Mouse (Mus musculus) liver, embryonic 11.5 days (tissue): ENCODE data around the gene Ankrd39. TPM values are rescaled to one million over a fixed set of nuclear protein-coding genes. Genes with fewer than 3 reads are reported as not detected.

Source experiments
- ATAC-seq: fragments of 200-750 bp; cut with Nextera tagmentation; replicated peaks from 2 replicates; pipeline ENCODE4 v1.8.0; 2017; ENCODE audit warnings: moderate number of reproducible peaks, mild to moderate bottlenecking, moderate TSS enrichment, moderate library complexity; ENCODE audit not compliant: low FRiP score
- DNase-seq: peaks from one replicate; pipeline ENCODE4 v3.0.0-alpha.2; 2017; ENCODE audit warnings: low spot score
- H3K27ac ChIP-seq: fragments of 300-500 bp; sonication (generic); 2 replicates; pipeline ENCODE4 v1.5.1; 2014; ENCODE audit warnings: mild to moderate bottlenecking, low read depth, low read length, control low read depth
- H3K27me3 ChIP-seq: fragments of 300-500 bp; sonication (generic); replicated peaks from 2 replicates; pipeline ENCODE4 v1.6.1; 2014; ENCODE audit warnings: low read length, mixed read lengths; ENCODE audit not compliant: control insufficient read depth, insufficient read depth
- H3K36me3 ChIP-seq: fragments of 300-500 bp; sonication (generic); 2 replicates; pipeline ENCODE4 v1.6.1; 2014; ENCODE audit warnings: mild to moderate bottlenecking, low read length, moderate library complexity, mixed read lengths; ENCODE audit not compliant: control insufficient read depth, insufficient read depth
- H3K4me1 ChIP-seq: fragments of 300-500 bp; sonication (generic); replicated peaks from 2 replicates; pipeline ENCODE4 v1.6.1; 2014; ENCODE audit warnings: low read length, mixed read lengths; ENCODE audit not compliant: control insufficient read depth, insufficient read depth
- H3K4me2 ChIP-seq: fragments of 300-500 bp; sonication (generic); 2 replicates; pipeline ENCODE4 v1.6.1; 2014; ENCODE audit warnings: mild to moderate bottlenecking, control low read depth, moderate library complexity
- H3K4me3 ChIP-seq: fragments of 300-500 bp; sonication (generic); 2 replicates; pipeline ENCODE4 v1.5.1; 2014; ENCODE audit warnings: low read depth, low read length, control low read depth
- H3K9ac ChIP-seq: fragments of 300-500 bp; sonication (generic); 2 replicates; pipeline ENCODE4 v1.6.1; 2014; ENCODE audit warnings: low read depth, low read length, control low read depth
- H3K9me3 ChIP-seq: fragments of 300-500 bp; sonication (generic); 2 replicates; pipeline ENCODE4 v1.6.1; 2016; ENCODE audit warnings: low read length, inconsistent platforms, mixed read lengths; ENCODE audit not compliant: control insufficient read depth
- WGBS: fragments of 180-500 bp; shearing (Covaris S2); extraction: QIAGEN DNeasy Blood & Tissue Kit; methylation state at CpG from one replicate; pipeline ENCODE4 v1.1.7; 2014; 5-methylcytosine and 5-hydroxymethylcytosine counted together
- polyA plus RNA-seq: library from polyadenylated mRNA; unstranded; fragments of >200 nt; fragmentation: Nextera tagmentation; extraction: Ambion mirVana; gene quantifications from 2 replicates; pipeline ENCODE4 v1.2.1, GENCODE M21; 2014

Ankrd39 gene
- polyA plus RNA-seq, 1 experiment from 2014 or later, result 22.1 TPM

DNA sequence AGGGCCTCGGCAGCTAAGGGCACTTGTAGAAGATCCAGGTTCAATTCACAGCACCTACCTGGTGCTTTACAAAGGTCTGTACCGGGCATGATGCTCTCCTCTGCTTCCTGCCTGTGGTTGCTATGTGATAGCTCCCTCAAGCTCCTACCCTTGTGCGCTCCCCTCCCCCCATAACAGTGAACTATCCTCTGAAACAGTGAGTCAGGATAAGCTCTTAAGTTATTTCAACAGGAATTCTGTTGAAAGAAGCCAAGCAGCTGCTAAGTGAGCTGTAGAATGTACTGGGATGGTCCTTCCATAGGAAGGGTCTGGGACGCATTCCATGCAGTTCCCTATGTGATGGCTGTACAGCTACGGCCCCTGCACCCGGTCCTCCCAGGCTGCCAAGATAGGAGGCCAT is 13.7 kb downstream of the Ankrd39 start:
- no peak overlapping the region for H3K4me3 ChIP-seq
- no peaks in the 10 kb centered on the region for H3K4me1 ChIP-seq
- H3K9ac ChIP-seq, result no peak overlapping the region
- DNase-seq, result no peak
- no peak overlapping the region for H3K4me2 ChIP-seq
- WGBS, result 81% methylated on average over 6 of the region's 6 CpGs
- H3K27me3 ChIP-seq, result no peaks in the 10 kb centered on the region
- no peaks in the 10 kb centered on the region for H3K9me3 ChIP-seq
- ATAC-seq, result no peak
- H3K36me3 ChIP-seq, result no peaks in the 10 kb centered on the region
- H3K27ac ChIP-seq, result no peak overlapping the region

GRCm38 (mm10) chr1:36531461-36531860 is 15.8 kb downstream of the Ankrd39 start:
- no peak overlapping the region for H3K27ac ChIP-seq
- WGBS, result 92% methylated on average over 12 of the region's 12 CpGs
- ATAC-seq (no peak), DNase-seq (no peak)
- H3K4me1 ChIP-seq, result no peaks in the 10 kb centered on the region
- no peaks in the 10 kb centered on the region for H3K27me3 ChIP-seq
- H3K4me2 ChIP-seq, result no peak overlapping the region
- H3K4me3 ChIP-seq, result no peak overlapping the region
- H3K9ac ChIP-seq, result no peak overlapping the region
- H3K9me3 ChIP-seq, result no peaks in the 10 kb centered on the region
- 0 out of 2 replicates have a peak, but pooled peaks cover 3% of the 10 kb centered on the region for H3K36me3 ChIP-seq

DNA sequence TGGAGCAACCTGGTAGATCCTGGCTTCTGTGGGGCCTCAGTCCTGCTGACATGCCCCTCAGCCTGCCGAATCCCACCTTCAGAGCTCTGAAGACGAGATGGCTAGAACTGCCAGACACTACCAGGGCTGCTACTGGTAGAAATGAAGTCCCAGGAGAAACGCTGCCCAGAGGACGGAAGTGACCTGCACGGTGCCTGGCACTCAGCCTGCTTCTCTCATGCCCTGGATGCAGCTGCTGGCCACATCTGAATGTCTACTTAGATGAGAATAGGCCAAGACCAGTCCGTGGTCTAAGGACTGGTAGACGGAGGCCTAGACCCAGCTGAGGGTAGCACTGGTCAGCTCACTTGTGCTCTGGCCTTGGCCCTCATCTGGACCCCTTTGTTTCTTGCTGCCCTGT is 16.3 kb downstream of the Ankrd39 start:
- Histone ChIP-seq H3K36me3 (0 out of 2 replicates have a peak, but pooled peaks cover 3% of the 10 kb centered on the region), H3K9ac (no peak overlapping the region), H3K4me3 (no peak overlapping the region), H3K9me3 (no peaks in the 10 kb centered on the region), H3K27me3 (no peaks in the 10 kb centered on the region), H3K4me2 (no peak overlapping the region), H3K4me1 (no peaks in the 10 kb centered on the region), H3K27ac (no peak overlapping the region)
- DNase-seq (no peak), ATAC-seq (no peak)
- WGBS, result 87% methylated on average over 7 of the region's 7 CpGs

DNA sequence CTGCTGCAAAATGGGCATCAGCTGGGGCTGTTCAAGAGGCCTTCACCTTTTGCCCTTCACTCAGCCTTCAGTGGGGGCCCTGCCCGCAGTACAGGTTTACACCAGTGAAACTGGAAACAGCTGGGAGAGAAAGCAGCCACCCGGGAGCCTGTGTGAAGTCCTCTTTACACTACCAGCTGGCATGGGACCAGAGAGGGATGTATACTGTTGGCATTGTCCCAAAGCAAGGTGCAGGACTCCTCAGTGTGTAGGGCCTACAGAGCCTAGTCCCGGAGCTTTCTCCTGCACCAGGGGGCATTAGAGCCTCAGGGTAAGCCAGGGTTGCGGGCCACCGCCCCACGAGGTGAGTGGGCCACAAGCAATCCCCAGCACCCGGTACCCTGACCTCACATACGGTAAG is 16.8 kb downstream of the Ankrd39 start:
- Histone ChIP-seq H3K4me3 (no peak overlapping the region), H3K4me1 (no peaks in the 10 kb centered on the region), H3K27me3 (no peaks in the 10 kb centered on the region), H3K9ac (no peak overlapping the region), H3K36me3 (0 out of 2 replicates have a peak, but pooled peaks cover 3% of the 10 kb centered on the region), H3K4me2 (no peak overlapping the region), H3K27ac (no peak overlapping the region), H3K9me3 (no peaks in the 10 kb centered on the region)
- DNase-seq (no peak), ATAC-seq (no peak)
- WGBS, result 86% methylated on average over 8 of the region's 8 CpGs

DNA sequence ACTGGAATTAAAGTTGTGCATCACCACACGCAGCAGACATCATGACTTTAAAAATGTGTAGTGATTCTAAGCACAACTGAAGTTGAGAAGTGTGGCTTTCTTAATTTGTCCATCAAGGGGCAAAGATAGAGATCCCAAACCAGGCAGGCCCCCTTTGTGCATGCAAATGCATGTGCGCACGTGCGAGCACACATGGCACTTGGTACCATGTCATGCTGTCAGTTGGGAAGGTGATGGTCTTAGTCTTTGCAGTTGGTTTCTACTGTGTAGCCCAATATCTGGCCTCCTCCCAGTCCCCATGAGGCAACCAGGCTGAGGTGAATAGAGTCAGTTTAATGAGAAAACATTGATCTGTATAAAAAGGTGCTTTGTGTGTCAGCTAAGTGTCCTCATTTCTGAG is 17.4 kb downstream of the Ankrd39 start:
- Histone ChIP-seq H3K4me3 (no peak overlapping the region), H3K4me1 (no peaks in the 10 kb centered on the region), H3K9me3 (no peaks in the 10 kb centered on the region), H3K9ac (no peak overlapping the region), H3K4me2 (no peak overlapping the region), H3K27me3 (no peaks in the 10 kb centered on the region), H3K27ac (no peak overlapping the region), H3K36me3 (peaks cover 9% of the 10 kb centered on the region; the same call in 1 of the 2 replicates)
- 93% methylated on average over 4 of the region's 4 CpGs for WGBS
- ATAC-seq, result no peak
- no peak for DNase-seq

DNA sequence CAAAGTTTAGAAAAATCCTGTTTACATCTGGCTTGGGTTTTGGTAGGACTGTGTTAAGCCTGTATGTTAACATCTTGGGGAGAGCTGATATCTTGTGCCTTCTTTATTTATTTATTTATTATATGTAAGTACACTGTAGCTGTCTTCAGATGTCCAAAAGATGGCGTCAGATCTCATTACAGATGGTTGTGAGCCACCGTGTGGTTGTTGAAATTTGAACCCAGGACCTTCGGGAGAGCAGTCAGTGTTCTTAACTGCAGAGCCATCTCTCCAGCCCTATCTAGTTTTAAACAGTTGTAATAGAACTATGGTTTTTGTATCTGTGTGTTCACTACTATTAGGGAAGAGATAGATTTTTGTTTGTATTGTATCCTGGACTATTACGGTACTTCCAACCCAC is 18.0 kb downstream of the Ankrd39 start:
- Histone ChIP-seq H3K27ac (no peak overlapping the region), H3K36me3 (peaks cover 14% of the 10 kb centered on the region; the same call in 1 of the 2 replicates), H3K4me1 (no peaks in the 10 kb centered on the region), H3K9me3 (no peaks in the 10 kb centered on the region), H3K9ac (no peak overlapping the region), H3K4me3 (no peak overlapping the region), H3K27me3 (no peaks in the 10 kb centered on the region), H3K4me2 (no peak overlapping the region)
- 86% methylated on average over 4 of the region's 4 CpGs for WGBS
- DNase-seq (no peak), ATAC-seq (no peak)

- no peak overlapping the region for H3K4me2 ChIP-seq
- whole genome bisulfite sequencing, result 67% methylated on average over 1 of the region's 1 CpGs
- H3K9ac ChIP-seq, result no peak overlapping the region
- DNase-seq, result no peak
- peaks cover 21% of the 10 kb centered on the region for H3K36me3 ChIP-seq
- H3K4me1 ChIP-seq, result no peaks in the 10 kb centered on the region
- no peaks in the 10 kb centered on the region for H3K9me3 ChIP-seq
- no peaks in the 10 kb centered on the region for H3K27me3 ChIP-seq
- no peak overlapping the region for H3K4me3 ChIP-seq
- H3K27ac ChIP-seq, result no peak overlapping the region
- ATAC-seq, result no peak
Observed at GRCm38 (mm10) chr1:36528351-36528750, 18.9 kb downstream of the Ankrd39 start.

- no peak overlapping the region for H3K9ac ChIP-seq
- H3K4me1 ChIP-seq, result no peaks in the 10 kb centered on the region
- no peak overlapping the region for H3K4me3 ChIP-seq
- H3K27me3 ChIP-seq, result no peaks in the 10 kb centered on the region
- DNase-seq (no peak), ATAC-seq (no peak)
- H3K9me3 ChIP-seq, result no peaks in the 10 kb centered on the region
- WGBS, result 91% methylated on average over 10 of the region's 10 CpGs
- H3K27ac ChIP-seq, result no peak overlapping the region
- H3K4me2 ChIP-seq, result no peak overlapping the region
- H3K36me3 ChIP-seq, result peaks cover 28% of the 10 kb centered on the region
Observed at GRCm38 (mm10) chr1:36526903-36527302, 20.3 kb downstream of the Ankrd39 start.

DNA sequence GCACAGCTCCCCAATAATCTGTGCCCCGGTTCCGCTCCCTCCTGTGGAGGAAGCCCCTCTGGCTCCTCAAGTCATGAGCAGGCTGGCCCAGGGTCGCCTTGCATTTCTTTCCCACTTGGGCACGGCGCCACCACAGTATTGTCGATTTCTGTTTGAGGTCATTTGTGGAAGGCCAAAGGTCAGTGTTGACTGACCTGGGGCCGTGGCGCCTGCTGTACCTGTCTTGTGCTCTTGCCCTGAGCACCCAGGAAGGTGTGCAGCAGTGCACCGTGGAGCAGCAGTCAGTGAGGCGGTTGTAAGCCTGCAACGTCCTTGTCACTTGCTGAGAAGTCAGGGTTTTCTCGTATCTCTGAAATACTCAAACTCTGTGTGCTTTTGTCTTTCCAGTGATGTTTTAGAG is 21.5 kb downstream of the Ankrd39 start:
- DNase-seq (no peak), ATAC-seq (no peak)
- Histone ChIP-seq H3K9me3 (no peaks in the 10 kb centered on the region), H3K27me3 (no peaks in the 10 kb centered on the region), H3K9ac (no peak overlapping the region), H3K27ac (no peak overlapping the region), H3K4me3 (no peak overlapping the region), H3K4me2 (no peak overlapping the region), H3K4me1 (no peaks in the 10 kb centered on the region), H3K36me3 (peaks cover 37% of the 10 kb centered on the region)
- WGBS, result 84% methylated on average over 12 of the region's 12 CpGs
